Mouse (Mus musculus) stomach, embryonic 14.5 days (tissue): Measurements from ENCODE around the gene Gm17949. TPM values are rescaled to one million over a fixed set of nuclear protein-coding genes. Genes with fewer than 3 reads are reported as not detected.
A peak's percentile ranks its signal among the peaks of the same experiment; 100 is the strongest.

Experiments used
- ATAC-seq: fragments of 200-750 bp; cut with Nextera tagmentation; 2 replicates; pipeline ENCODE4 v1.8.0; 2017; ENCODE audit warnings: low read depth, moderate TSS enrichment; ENCODE audit not compliant: insufficient number of reproducible peaks, insufficient read depth, low FRiP score
- H3K27ac ChIP-seq: fragments of 300-500 bp; sonication (generic); 2 replicates; pipeline ENCODE4 v1.5.1; 2014; ENCODE audit warnings: mild to moderate bottlenecking, low read length, moderate library complexity, mixed read lengths
- H3K27me3 ChIP-seq: fragments of 300-500 bp; sonication (generic); 2 replicates; pipeline ENCODE4 v1.6.1; 2014; ENCODE audit warnings: low read length, control low read depth, mixed read lengths; ENCODE audit not compliant: control insufficient read depth, insufficient read depth
- H3K36me3 ChIP-seq: fragments of 300-500 bp; sonication (generic); 2 replicates; pipeline ENCODE4 v1.6.1; 2014; ENCODE audit warnings: mild to moderate bottlenecking, control low read depth, low read length, moderate library complexity, mixed read lengths; ENCODE audit not compliant: control insufficient read depth, insufficient read depth
- H3K4me1 ChIP-seq: fragments of 300-500 bp; sonication (generic); 2 replicates; pipeline ENCODE4 v1.6.1; 2014; ENCODE audit warnings: low read length, control low read depth, mixed read lengths; ENCODE audit not compliant: control insufficient read depth, insufficient read depth
- H3K4me2 ChIP-seq: fragments of 300-500 bp; sonication (generic); replicated peaks from 2 replicates; pipeline ENCODE4 v1.6.1; 2014; ENCODE audit warnings: low read depth, low read length, control low read depth
- H3K4me3 ChIP-seq: fragments of 300-500 bp; sonication (generic); 2 replicates; pipeline ENCODE4 v1.5.1; 2014; ENCODE audit warnings: low read depth, low read length, control low read depth
- H3K9ac ChIP-seq: fragments of 300-500 bp; sonication (generic); replicated peaks from 2 replicates; pipeline ENCODE4 v1.6.1; 2014; ENCODE audit warnings: low read depth, mild to moderate bottlenecking, control low read depth, low read length, moderate library complexity, mixed read lengths
- H3K9me3 ChIP-seq: fragments of 300-500 bp; sonication (generic); 2 replicates; pipeline ENCODE4 v1.6.1; 2016; ENCODE audit warnings: low read depth, low read length, control low read depth; ENCODE audit not compliant: control insufficient read depth
- WGBS: fragments of 180-500 bp; shearing (Covaris S2); extraction: QIAGEN DNeasy Blood & Tissue Kit; methylation state at CpG from one replicate; pipeline ENCODE4 v1.1.7; 2014; 5-methylcytosine and 5-hydroxymethylcytosine counted together
- polyA plus RNA-seq: library from polyadenylated mRNA; unstranded; fragments of >200 nt; fragmentation: Nextera tagmentation; extraction: Ambion mirVana; gene quantifications from 2 replicates; pipeline ENCODE4 v1.2.1, GENCODE M21; 2014

The Gm17949 gene
- polyA plus RNA-seq, 1 experiment from 2014 or later, result 0.77 TPM

DNA sequence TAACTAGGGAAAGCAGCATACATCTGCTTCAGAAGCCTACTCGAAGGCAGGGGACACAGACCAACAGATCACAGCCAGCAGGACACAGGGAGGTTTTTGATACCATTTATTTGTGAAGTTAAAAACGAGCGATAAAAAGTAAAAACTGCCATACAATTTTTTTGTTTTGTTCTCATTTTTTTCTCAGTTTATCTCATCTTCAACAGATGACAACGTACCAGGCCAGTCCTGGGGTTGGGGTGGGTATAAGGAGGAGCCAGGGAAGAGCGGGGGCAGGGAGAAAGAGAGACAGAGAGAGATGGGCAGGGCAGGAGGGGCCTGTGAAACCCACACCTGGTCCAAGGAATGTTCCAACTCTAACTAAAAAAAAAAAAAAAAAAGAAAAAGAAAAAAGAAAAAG is 9.7 kb downstream of the Gm17949 start:
- no peak overlapping the region for H3K27ac ChIP-seq
- H3K4me3 ChIP-seq, result no peak overlapping the region
- no peak overlapping the region for H3K4me2 ChIP-seq
- no peaks in the 10 kb centered on the region for H3K4me1 ChIP-seq
- no peaks in the 10 kb centered on the region for H3K9me3 ChIP-seq
- H3K27me3 ChIP-seq, result no peaks in the 10 kb centered on the region
- no peak for ATAC-seq
- peaks cover 54% of the 10 kb centered on the region for H3K36me3 ChIP-seq
- no peak overlapping the region for H3K9ac ChIP-seq
- 87% methylated on average over 5 of the region's 5 CpGs for WGBS

DNA sequence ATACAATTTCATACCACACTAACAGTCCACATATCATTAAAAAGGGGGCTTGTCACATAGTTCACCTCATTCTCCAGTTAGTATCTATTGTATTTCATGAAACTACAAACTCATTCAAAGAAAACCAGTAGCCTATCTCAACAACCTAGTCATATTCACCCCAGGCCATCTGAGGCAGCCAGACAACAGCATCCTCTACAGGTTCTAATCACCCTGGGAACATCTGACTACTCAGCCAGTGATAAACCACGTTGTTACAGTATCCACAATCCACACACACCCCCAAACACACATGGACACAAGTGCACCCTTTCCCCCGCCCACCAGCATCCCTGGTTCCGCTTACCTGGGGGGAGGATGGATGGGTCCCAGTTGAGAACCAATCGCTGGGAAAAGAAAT is 16.2 kb downstream of the Gm17949 start:
- H3K27ac ChIP-seq, result no peak overlapping the region
- H3K9ac ChIP-seq, result no peak overlapping the region
- H3K4me2 ChIP-seq, result no peak overlapping the region
- H3K9me3 ChIP-seq, result no peaks in the 10 kb centered on the region
- 90% methylated on average over 4 of the region's 4 CpGs for WGBS
- no peak for ATAC-seq
- no peak overlapping the region for H3K4me3 ChIP-seq
- no peaks in the 10 kb centered on the region for H3K27me3 ChIP-seq
- peaks cover 8% of the 10 kb centered on the region; the same call in 1 of the 2 replicates for H3K4me1 ChIP-seq
- peaks cover 62% of the 10 kb centered on the region for H3K36me3 ChIP-seq

DNA sequence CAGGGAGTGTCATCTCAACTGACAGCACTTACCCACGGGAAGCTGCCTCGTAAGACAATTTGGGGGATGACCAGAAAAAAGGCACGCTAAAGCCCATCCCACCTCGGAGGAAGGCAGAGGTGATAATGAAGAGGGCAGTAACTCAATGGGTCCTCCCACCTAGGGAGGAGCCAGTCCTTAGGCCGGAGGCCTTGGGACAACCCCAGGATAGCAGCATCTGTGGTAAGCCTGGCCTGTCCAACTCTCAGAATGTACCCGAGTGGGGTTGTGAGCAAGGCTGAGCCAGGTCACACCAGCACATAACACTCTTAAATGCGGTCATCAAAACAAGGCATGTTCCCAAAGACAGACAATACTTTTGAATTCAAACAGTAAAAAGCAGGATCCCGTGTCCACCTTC is 18.4 kb downstream of the Gm17949 start:
- no peak overlapping the region for H3K27ac ChIP-seq
- ATAC-seq, result no peak
- peak overlapping the region; percentile 76 for H3K4me3 ChIP-seq
- H3K4me2 ChIP-seq, result peak overlapping the region; percentile 96
- peaks cover 8% of the 10 kb centered on the region; the same call in 1 of the 2 replicates for H3K4me1 ChIP-seq
- no peaks in the 10 kb centered on the region for H3K27me3 ChIP-seq
- peaks cover 40% of the 10 kb centered on the region for H3K36me3 ChIP-seq
- peak overlapping the region; percentile 99; the same call in 1 of the 2 replicates for H3K9ac ChIP-seq
- 32% methylated on average over 8 of the region's 8 CpGs for WGBS
- H3K9me3 ChIP-seq, result no peaks in the 10 kb centered on the region

DNA sequence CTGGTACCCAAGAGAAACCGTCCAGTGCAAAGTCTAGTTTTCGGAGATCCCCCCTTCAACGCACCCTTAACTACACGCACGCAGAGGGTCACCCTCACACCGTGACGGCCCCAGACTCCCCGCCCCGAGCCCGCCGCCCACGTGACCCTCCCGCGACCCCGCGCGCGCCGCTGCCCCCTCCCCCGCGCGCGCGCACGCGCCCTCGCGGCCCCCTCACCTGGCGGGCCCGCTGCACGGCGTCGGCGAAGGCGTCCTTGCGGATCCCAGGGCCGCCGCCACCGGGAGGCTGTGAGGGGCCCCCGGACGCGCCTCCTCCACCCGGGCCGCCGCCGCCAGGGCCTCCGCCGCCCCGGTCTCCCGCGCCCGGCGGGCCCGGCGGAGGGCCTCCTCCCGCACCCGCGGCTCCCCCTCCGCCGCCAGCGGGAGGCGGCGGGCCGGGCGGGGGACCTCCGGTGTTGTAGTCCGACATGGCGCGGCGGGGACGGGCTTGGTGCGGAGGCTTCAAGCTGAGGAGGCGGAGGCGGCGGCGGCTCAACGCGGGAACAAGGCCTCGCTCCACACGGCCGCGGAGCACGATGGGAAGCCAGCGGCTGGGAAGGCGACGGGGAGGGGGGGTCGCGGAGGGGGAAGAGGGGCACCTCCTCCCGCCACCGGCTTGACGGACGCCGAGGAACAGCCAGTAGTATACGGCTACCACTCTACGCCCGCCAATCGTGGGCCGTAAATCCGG is 19.8 kb downstream of the Gm17949 start, which contains the start of gene Khsrp:
Khsrp (minus strand) TSS at position 592 of the 730 bp plus-strand sequence.
- Histone ChIP-seq H3K27me3 (no peaks in the 10 kb centered on the region), H3K9ac (peak within 1 kb of the TSS; percentile 99), H3K36me3 (peaks cover 26% of the 10 kb centered on the region), H3K4me3 (peak within 1 kb of the TSS; percentile 76), H3K4me1 (peaks cover 8% of the 10 kb centered on the region; the same call in 1 of the 2 replicates), H3K4me2 (peak within 1 kb of the TSS; percentile 96), H3K27ac (peak within 1 kb of the TSS; percentile 86), H3K9me3 (no peaks in the 10 kb centered on the region)
- no peak for ATAC-seq
- under 1% methylated on average over 87 of the region's 99 CpGs for WGBS

DNA sequence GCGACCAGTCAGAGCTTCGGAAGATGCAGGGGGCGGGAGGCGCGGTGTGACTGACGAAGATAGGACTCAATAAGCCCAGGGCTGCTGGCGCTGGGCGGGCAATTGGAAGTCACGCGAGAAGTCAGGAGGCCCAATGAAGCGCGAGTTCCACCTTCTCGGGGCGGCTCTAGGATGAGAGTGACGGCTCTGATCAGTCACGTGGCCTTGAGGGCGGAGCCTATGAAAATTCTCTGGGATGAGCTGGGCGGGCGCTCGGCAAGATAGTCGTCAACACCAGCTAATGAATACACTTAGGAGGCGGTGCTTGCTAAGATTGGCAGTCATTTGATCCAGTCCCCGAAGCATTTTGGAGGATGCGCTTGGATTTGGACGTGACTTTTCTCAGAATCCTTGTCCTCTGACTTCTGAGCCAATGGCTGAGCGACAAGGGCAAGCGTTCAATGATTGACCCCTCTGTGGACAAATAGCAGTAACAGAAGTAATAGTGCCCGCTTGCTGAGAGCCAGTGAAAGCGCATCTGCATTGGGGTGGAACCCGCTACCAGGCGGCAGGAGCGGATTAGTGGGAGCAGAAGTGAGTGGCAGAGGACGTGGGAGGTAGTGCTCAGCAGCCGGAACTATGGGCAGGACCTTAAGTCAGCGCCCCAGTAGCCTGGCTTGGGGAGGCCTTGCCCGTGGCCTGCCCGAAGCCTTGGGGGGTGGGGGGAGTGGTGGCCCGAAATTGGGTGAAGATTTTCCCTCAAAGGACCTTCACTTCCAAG is 20.6 kb downstream of the Gm17949 start:
- ATAC-seq, result peak; percentile 96
- WGBS, result under 1% methylated on average over 38 of the region's 38 CpGs

DNA sequence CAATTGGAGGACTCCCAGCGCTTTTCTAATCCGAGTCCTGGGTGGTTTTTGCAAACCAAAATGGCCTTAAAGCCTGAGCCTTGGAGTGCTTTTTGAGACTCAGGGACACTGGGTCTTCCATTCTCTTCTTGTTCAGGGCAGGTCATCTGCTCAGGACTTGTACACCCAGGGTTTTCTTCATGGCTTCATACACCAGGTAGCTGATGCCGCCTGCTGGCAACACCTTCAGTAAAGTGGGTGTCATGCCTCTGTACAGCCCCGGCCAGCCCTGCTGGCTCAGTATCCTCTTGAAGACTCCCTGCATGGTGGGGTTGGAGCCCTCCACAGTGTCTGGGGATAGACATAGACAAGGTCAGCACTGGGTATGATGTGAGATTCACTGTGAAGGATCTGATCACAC is 21.6 kb downstream of the Gm17949 start:
- H3K4me2 ChIP-seq, result peak overlapping the region; percentile 52; the same call in 1 of the 2 replicates
- H3K27ac ChIP-seq, result no peak overlapping the region
- no peak overlapping the region; the same call in 1 of the 2 replicates for H3K4me3 ChIP-seq
- peaks cover 9% of the 10 kb centered on the region for H3K36me3 ChIP-seq
- WGBS, result 81% methylated on average over 4 of the region's 4 CpGs
- no peaks in the 10 kb centered on the region for H3K27me3 ChIP-seq
- H3K4me1 ChIP-seq, result peaks cover 8% of the 10 kb centered on the region; the same call in 1 of the 2 replicates
- no peaks in the 10 kb centered on the region for H3K9me3 ChIP-seq
- no peak for ATAC-seq
- no peak overlapping the region for H3K9ac ChIP-seq

More for the DNA sequence above, 20.6 kb downstream of the Gm17949 start:
- Histone ChIP-seq H3K27ac (peak overlapping the region; percentile 86), H3K4me3 (peak overlapping the region; percentile 35), H3K9ac (peak overlapping the region; percentile 29; the same call in 1 of the 2 replicates), H3K36me3 (peaks cover 19% of the 10 kb centered on the region), H3K4me2 (peak overlapping the region; percentile 52), H3K9me3 (no peaks in the 10 kb centered on the region), H3K27me3 (no peaks in the 10 kb centered on the region), H3K4me1 (peaks cover 8% of the 10 kb centered on the region; the same call in 1 of the 2 replicates)

DNA sequence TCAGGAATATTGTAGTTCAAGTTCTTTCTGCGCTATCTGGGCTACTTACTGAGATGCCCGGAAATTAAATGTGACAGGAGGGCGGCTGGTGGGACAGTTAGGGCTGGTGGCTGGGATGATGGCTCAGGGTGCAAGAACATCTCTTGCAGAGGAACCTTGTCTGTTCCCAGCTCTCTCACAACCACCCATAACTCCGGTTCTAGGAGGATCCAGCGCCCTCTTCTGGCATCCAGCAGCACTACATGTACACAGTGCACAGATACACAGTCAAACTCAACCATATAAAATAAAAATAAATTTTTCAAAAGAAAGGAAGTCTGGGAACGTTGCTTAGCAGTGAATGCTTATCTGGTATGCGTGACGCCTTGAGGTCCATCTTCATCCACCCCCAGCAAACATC is 27.7 kb downstream of the Gm17949 start:
- 41% methylated on average over 8 of the region's 8 CpGs for WGBS
- no peak overlapping the region for H3K9ac ChIP-seq
- H3K27ac ChIP-seq, result no peak overlapping the region
- H3K36me3 ChIP-seq, result no peaks in the 10 kb centered on the region
- H3K4me2 ChIP-seq, result no peak overlapping the region
- ATAC-seq, result no peak
- no peaks in the 10 kb centered on the region for H3K4me1 ChIP-seq
- no peak overlapping the region for H3K4me3 ChIP-seq
- no peaks in the 10 kb centered on the region for H3K9me3 ChIP-seq
- no peaks in the 10 kb centered on the region for H3K27me3 ChIP-seq

DNA sequence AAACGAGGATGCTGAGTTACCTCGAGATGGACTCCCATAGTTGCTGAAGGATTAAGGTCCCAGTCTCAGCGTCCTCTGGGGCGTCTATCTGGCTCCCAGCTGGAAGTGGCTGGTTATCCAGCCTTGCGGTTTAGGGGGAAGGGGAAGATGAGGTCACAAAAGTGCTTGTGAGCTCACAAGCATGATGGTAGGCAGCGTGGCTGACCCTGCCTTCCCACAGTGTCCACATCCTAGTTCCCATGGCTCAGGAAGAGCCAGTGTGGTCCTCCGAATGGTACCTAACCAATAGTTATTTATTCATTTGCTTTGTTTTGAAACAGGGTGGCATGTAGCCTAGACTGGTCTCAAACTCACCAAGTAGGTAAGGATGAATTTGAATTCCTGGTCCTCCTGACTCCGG is 30.3 kb downstream of the Gm17949 start, which contains the start of gene Slc25a41:
Slc25a41 (minus strand) TSS at position 101 of the 400 bp plus-strand sequence.
- H3K4me2 ChIP-seq, result no peak within 1 kb of the TSS
- no peak within 1 kb of the TSS for H3K27ac ChIP-seq
- WGBS, result 69% methylated on average over 8 of the region's 8 CpGs
- H3K4me3 ChIP-seq, result no peak within 1 kb of the TSS
- no peaks in the 10 kb centered on the region for H3K9me3 ChIP-seq
- H3K9ac ChIP-seq, result no peak within 1 kb of the TSS
- no peaks in the 10 kb centered on the region for H3K27me3 ChIP-seq
- H3K4me1 ChIP-seq, result no peaks in the 10 kb centered on the region
- peaks cover 4% of the 10 kb centered on the region; the same call in 1 of the 2 replicates for H3K36me3 ChIP-seq
- ATAC-seq, result no peak
